Mouse (Mus musculus) cerebellum, adult 11 months (tissue): ENCODE data around the gene Eef1a2.

ENCODE experiments used
- DNase-seq: peaks from one replicate; pipeline ENCODE4 v3.0.0; 2022

Eef1a2 gene

DNA sequence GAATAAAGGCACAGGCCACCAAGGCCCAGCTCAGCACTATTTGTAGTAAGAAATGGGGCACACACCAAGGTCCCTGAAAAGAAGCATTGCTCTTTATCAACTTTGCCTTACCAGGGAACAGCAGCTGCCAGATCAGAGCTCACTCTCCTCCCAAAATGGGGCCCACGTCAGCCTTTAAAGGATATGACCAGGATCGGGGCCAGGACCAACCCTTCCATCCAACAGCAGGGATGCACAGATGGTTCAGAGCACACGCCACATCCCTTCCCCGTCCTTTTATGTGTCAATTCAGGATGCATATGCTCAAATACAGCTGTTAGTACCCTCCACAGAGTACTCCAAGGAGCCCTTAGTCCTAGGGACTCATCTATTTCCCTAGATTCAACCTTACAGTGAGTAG is 26.6 kb downstream of the Eef1a2 start:
- DNase-seq = no peak

DNA sequence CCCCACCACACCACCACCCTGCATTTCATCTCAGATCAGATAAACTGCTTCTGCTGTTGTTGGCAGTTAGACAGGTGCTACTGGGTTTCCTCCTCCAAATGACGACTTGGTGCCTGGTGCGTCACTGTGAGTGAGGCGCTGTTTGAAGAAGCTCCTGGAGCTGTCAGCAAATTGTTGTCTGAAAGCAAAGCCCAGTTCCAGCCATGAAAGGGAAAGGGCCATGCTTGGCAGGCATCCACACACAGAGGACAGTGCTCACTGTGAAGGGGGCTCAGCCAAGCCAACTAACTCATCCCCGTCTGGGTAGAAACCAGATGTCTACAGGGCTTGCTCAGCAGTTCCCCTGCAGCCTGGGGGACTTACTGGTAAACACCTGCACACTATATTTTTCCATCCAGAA is 27.9 kb downstream of the Eef1a2 start:
- no peak for DNase-seq

- no peak for DNase-seq
Observed at GRCm38 (mm10) chr2:181127786-181128185, 29.0 kb downstream of the Eef1a2 start.

- no peak for DNase-seq
Observed at GRCm38 (mm10) chr2:181125726-181126455, 30.9 kb downstream of the Eef1a2 start.

DNA sequence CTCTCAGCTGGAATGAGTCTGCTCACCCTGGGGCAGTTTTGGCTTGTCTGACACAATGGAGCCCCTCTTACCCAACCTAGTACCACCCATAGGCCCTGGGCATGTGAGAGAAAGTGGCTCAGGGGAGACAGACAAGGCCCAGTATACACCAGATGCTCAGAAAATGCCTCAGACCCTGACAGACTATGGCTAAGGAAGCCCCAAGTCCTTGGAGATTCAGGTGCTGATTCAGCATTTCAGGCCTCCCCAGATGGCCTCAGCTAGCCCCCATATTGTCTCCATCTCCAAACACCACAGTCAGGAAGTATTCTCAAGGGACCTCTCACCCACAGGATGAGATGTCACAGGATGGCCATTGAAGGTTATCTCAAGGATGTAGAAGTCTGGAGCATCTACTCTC is 34.2 kb downstream of the Eef1a2 start:
- DNase-seq = no peak

GRCm38 (mm10) chr2:181120922-181121449 is 35.8 kb downstream of the Eef1a2 start:
- no peak for DNase-seq

GRCm38 (mm10) chr2:181119952-181120351 is 36.9 kb downstream of the Eef1a2 start:
- DNase-seq = peak; percentile 60

DNA sequence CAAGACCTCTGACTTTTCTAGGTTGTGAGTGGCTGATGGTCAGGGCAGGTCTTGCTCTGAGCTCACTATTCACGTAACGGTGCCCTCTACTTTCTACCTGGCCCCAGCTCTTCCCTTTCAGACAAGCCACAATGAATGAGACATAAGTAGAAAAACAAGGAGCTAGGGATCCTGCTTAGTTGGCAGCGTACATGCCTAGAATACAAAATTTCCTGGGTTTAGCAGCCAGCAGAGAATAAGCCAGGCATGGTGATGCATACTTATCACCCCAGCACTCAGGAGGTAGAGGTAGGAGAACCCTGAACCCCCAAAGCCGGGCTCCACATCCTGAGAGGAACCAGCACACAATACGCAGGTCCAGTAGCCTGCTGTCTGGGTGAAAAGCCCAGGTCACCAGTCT is 40.4 kb downstream of the Eef1a2 start:
- no peak for DNase-seq

DNA sequence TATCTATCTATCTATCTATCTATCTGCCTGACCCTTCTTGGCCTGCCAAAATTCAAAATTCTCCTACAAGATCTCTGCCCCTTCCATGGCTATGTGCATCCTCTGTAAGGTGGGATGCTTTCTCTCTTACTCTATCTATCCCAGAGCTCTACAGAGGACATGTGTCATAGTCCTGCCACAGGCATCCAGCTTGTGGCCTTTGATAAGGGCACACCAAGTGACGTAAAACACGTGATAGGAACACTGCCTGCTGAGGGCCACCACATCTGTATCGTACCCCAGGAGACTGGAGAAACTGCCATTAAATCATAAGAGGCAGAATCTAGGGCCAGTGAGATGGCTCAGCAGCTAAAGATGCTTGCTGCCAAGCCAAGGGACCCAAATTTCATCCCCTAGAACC is 41.4 kb downstream of the Eef1a2 start:
- DNase-seq = no peak

GRCm38 (mm10) chr2:181113762-181114361 is 43.0 kb downstream of the Eef1a2 start:
- DNase-seq = no peak

GRCm38 (mm10) chr2:181111665-181112064 is 45.1 kb downstream of the Eef1a2 start:
- DNase-seq = no peak

- no peak for DNase-seq
Observed at GRCm38 (mm10) chr2:181104111-181104510, 52.7 kb downstream of the Eef1a2 start.

- no peak for DNase-seq
Observed at GRCm38 (mm10) chr2:181102161-181102560, 54.7 kb downstream of the Eef1a2 start.

- no peak for DNase-seq
Observed at GRCm38 (mm10) chr2:181101626-181102025, 55.2 kb downstream of the Eef1a2 start.

DNA sequence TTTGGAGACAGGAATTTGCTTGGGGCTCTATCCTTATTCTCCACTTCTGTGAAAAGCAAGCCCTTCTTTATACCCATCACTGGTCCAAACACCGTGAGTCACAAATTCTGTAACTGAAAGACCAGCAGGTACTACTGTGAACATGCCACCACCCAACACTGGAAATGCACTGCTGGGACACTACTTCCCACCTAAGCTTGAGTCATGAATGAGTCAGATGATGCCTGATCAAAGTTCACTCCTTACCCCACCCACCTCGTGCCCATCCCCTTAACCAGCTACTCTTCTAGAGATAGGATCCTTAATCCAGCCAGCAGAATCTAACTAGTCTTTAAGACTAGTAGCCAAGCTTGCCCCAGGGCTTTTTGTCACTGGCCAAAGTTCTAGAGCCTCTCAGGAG is 56.7 kb downstream of the Eef1a2 start:
- DNase-seq = no peak
